Mouse (Mus musculus) liver, embryonic 13.5 days (tissue): Measurements from ENCODE around the gene Olfr680-ps1. TPM values are rescaled to one million over a fixed set of nuclear protein-coding genes. Genes with fewer than 3 reads are reported as not detected.
"Not testable (repeated sequence)": the region's sequence is repeated elsewhere in the genome, so short reads cannot be mapped to it uniquely, and the experiment has no call there.

ENCODE experiments used
- ATAC-seq: fragments of 200-750 bp; cut with Nextera tagmentation; 2 replicates; pipeline ENCODE4 v1.8.0; 2017; ENCODE audit warnings: low read depth, mild to moderate bottlenecking, moderate number of reproducible peaks, moderate library complexity
- DNase-seq: peaks from one replicate; pipeline ENCODE4 v3.0.0; 2022
- H3K27ac ChIP-seq: fragments of 300-500 bp; sonication (generic); 2 replicates; pipeline ENCODE4 v1.5.1; 2015; ENCODE audit warnings: moderate library complexity, mild to moderate bottlenecking, inconsistent platforms
- H3K27me3 ChIP-seq: fragments of 300-500 bp; sonication (generic); 2 replicates; pipeline ENCODE4 v1.6.1; 2015; ENCODE audit warnings: mild to moderate bottlenecking, inconsistent platforms
- H3K36me3 ChIP-seq: fragments of 300-500 bp; sonication (generic); 2 replicates; pipeline ENCODE4 v1.6.1; 2015; ENCODE audit warnings: mild to moderate bottlenecking, inconsistent platforms
- H3K4me1 ChIP-seq: fragments of 300-500 bp; sonication (generic); replicated peaks from 2 replicates; pipeline ENCODE4 v1.6.1; 2015; ENCODE audit warnings: inconsistent platforms
- H3K4me2 ChIP-seq: fragments of 300-500 bp; sonication (generic); 2 replicates; pipeline ENCODE4 v1.6.1; 2015; ENCODE audit warnings: inconsistent platforms, mild to moderate bottlenecking, moderate library complexity
- H3K4me3 ChIP-seq: fragments of 300-500 bp; sonication (generic); replicated peaks from 2 replicates; pipeline ENCODE4 v1.5.1; 2015; ENCODE audit warnings: mild to moderate bottlenecking, inconsistent platforms
- H3K9ac ChIP-seq: fragments of 300-500 bp; sonication (generic); 2 replicates; pipeline ENCODE4 v1.6.1; 2015; ENCODE audit warnings: mild to moderate bottlenecking, inconsistent platforms
- H3K9me3 ChIP-seq: fragments of 300-500 bp; sonication (generic); replicated peaks from 2 replicates; pipeline ENCODE4 v1.6.1; 2016; ENCODE audit warnings: inconsistent platforms
- WGBS: fragments of 180-500 bp; shearing (Covaris S2); methylation state at CpG from one replicate; pipeline ENCODE4 v1.1.7; 2015; ENCODE audit not compliant: insufficient replicate concordance; 5-methylcytosine and 5-hydroxymethylcytosine counted together
- polyA plus RNA-seq: library from polyadenylated mRNA; unstranded; fragments of >200 nt; fragmentation: Nextera tagmentation; extraction: Ambion mirVana; gene quantifications from 2 replicates; pipeline ENCODE4 v1.2.1, GENCODE M21; 2015

Gene Olfr680-ps1
- polyA plus RNA-seq = not detected in 2 replicates

GRCm38 (mm10) chr7:105092717-105093116 is at the start of gene Olfr680-ps1:
Gene Olfr680-ps1, minus strand, starts transcription at chr7:105092817.
- H3K4me1 ChIP-seq, H3K27me3 ChIP-seq, H3K4me3 ChIP-seq, H3K9ac ChIP-seq, H3K4me2 ChIP-seq, ATAC-seq, DNase-seq, H3K27ac ChIP-seq, H3K36me3 ChIP-seq, H3K9me3 ChIP-seq: not testable (repeated sequence)

- Histone ChIP-seq H3K27me3 (no peaks in the 10 kb centered on the region), H3K4me2 (no peak overlapping the region), H3K4me3 (no peak overlapping the region), H3K27ac (no peak overlapping the region), H3K9me3 (no peaks in the 10 kb centered on the region), H3K9ac (no peak overlapping the region), H3K36me3 (no peaks in the 10 kb centered on the region), H3K4me1 (no peaks in the 10 kb centered on the region)
- ATAC-seq (no peak), DNase-seq (no peak)
- 54% methylated on average over 2 of the region's 2 CpGs for WGBS
These were observed 48.7 kb upstream of the Olfr680-ps1 start for GRCm38 (mm10) chr7:105141275-105141674.

- H3K4me3 ChIP-seq = no peak within 1 kb of the TSS
These were observed 23.9 kb upstream of the Olfr680-ps1 start, which contains the start of gene Olfr681 for GRCm38 (mm10) chr7:105116536-105116935. Gene Olfr681, plus strand, starts transcription at chr7:105116836.

GRCm38 (mm10) chr7:105080905-105081304 is 11.7 kb downstream of the Olfr680-ps1 start, which contains the start of gene Olfr679:
Gene Olfr679, plus strand, starts transcription at chr7:105081205.
- no peak within 1 kb of the TSS for H3K4me3 ChIP-seq
- H3K4me1 ChIP-seq = no peaks in the 10 kb centered on the region
- 24% methylated on average over 1 of the region's 1 CpGs for WGBS
- no peak within 1 kb of the TSS for H3K27ac ChIP-seq
- H3K9ac ChIP-seq = no peak within 1 kb of the TSS
- ATAC-seq = no peak
- H3K36me3 ChIP-seq = no peaks in the 10 kb centered on the region
- no peaks in the 10 kb centered on the region for H3K27me3 ChIP-seq
- no peaks in the 10 kb centered on the region for H3K9me3 ChIP-seq
- DNase-seq = no peak
- H3K4me2 ChIP-seq = no peak within 1 kb of the TSS

More at GRCm38 (mm10) chr7:105116536-105116935, 23.9 kb upstream of the Olfr680-ps1 start, which contains the start of gene Olfr681:
- Histone ChIP-seq H3K36me3 (no peaks in the 10 kb centered on the region), H3K9me3 (no peaks in the 10 kb centered on the region), H3K27me3 (no peaks in the 10 kb centered on the region), H3K4me2 (no peak within 1 kb of the TSS), H3K27ac (no peak within 1 kb of the TSS), H3K4me1 (no peaks in the 10 kb centered on the region), H3K9ac (no peak within 1 kb of the TSS)
- DNase-seq (no peak), ATAC-seq (no peak)

GRCm38 (mm10) chr7:105064175-105064574 is 28.4 kb downstream of the Olfr680-ps1 start, which contains the start of gene Olfr678:
Gene Olfr678, plus strand, starts transcription at chr7:105064475.
- DNase-seq = no peak
- no peaks in the 10 kb centered on the region for H3K4me1 ChIP-seq
- no peak within 1 kb of the TSS for H3K4me2 ChIP-seq
- ATAC-seq = no peak
- no peak within 1 kb of the TSS for H3K27ac ChIP-seq
- no peak within 1 kb of the TSS for H3K4me3 ChIP-seq
- no peaks in the 10 kb centered on the region; the same call in 1 of the 2 replicates for H3K9me3 ChIP-seq
- WGBS = 55% methylated on average over 1 of the region's 1 CpGs
- no peaks in the 10 kb centered on the region for H3K36me3 ChIP-seq
- H3K9ac ChIP-seq = no peak within 1 kb of the TSS
- H3K27me3 ChIP-seq = no peaks in the 10 kb centered on the region

GRCm38 (mm10) chr7:105058951-105059350 is 33.7 kb downstream of the Olfr680-ps1 start:
- Histone ChIP-seq H3K4me1 (no peaks in the 10 kb centered on the region), H3K27ac (no peak overlapping the region), H3K36me3 (no peaks in the 10 kb centered on the region), H3K27me3 (no peaks in the 10 kb centered on the region), H3K4me3 (no peak overlapping the region), H3K4me2 (no peak overlapping the region), H3K9me3 (no peaks in the 10 kb centered on the region; the same call in 1 of the 2 replicates), H3K9ac (no peak overlapping the region)
- DNase-seq (no peak), ATAC-seq (no peak)

Other genes starting within 250 kb of the Olfr680-ps1 start
- gene Usp17la, start 235.8 kb downstream of the Olfr680-ps1 start, polyA plus RNA-seq = not detected in 2 replicates
- gene Olfr665, start 214.8 kb downstream of the Olfr680-ps1 start, polyA plus RNA-seq = not detected in 2 replicates
- not detected in 2 replicates for gene Olfr666, start 196.9 kb downstream of the Olfr680-ps1 start, polyA plus RNA-seq
- not detected in 2 replicates for gene Olfr667, start 171.3 kb downstream of the Olfr680-ps1 start, polyA plus RNA-seq
- not detected in 2 replicates for gene Olfr668, start 164.8 kb downstream of the Olfr680-ps1 start, polyA plus RNA-seq
- not detected in 2 replicates for gene Olfr669, start 158.6 kb downstream of the Olfr680-ps1 start, polyA plus RNA-seq
- gene Olfr670, start 130.2 kb downstream of the Olfr680-ps1 start, polyA plus RNA-seq = not detected in 2 replicates
- gene Olfr671, start 113.7 kb downstream of the Olfr680-ps1 start, polyA plus RNA-seq = not detected in 2 replicates
- gene Olfr672, start 90.8 kb downstream of the Olfr680-ps1 start, polyA plus RNA-seq = not detected in 2 replicates
- not detected in 2 replicates for gene Olfr675, start 64.4 kb downstream of the Olfr680-ps1 start, polyA plus RNA-seq
- not detected in 2 replicates for gene Olfr676, start 60.1 kb downstream of the Olfr680-ps1 start, polyA plus RNA-seq
- gene Olfr677, start 41.4 kb downstream of the Olfr680-ps1 start, polyA plus RNA-seq = not detected in 2 replicates
- not detected in 2 replicates for gene Olfr678, start 28.3 kb downstream of the Olfr680-ps1 start, polyA plus RNA-seq
- not detected in 2 replicates for gene Olfr679, start 11.6 kb downstream of the Olfr680-ps1 start, polyA plus RNA-seq
- not detected in 2 replicates for gene Olfr681, start 24.0 kb upstream of the Olfr680-ps1 start, polyA plus RNA-seq
- not detected in 2 replicates for gene Olfr683, start 54.2 kb upstream of the Olfr680-ps1 start, polyA plus RNA-seq
- gene Olfr684, start 70.8 kb upstream of the Olfr680-ps1 start, polyA plus RNA-seq = not detected in 2 replicates
- not detected in 2 replicates for gene Olfr685, start 93.2 kb upstream of the Olfr680-ps1 start, polyA plus RNA-seq
- not detected in 2 replicates for gene Olfr686, start 114.7 kb upstream of the Olfr680-ps1 start, polyA plus RNA-seq
- gene Olfr688, start 195.3 kb upstream of the Olfr680-ps1 start, polyA plus RNA-seq = not detected in 2 replicates
- not detected in 2 replicates for gene Olfr689, start 218.3 kb upstream of the Olfr680-ps1 start, polyA plus RNA-seq
- not detected in 2 replicates for gene Olfr690, start 241.3 kb upstream of the Olfr680-ps1 start, polyA plus RNA-seq
- gene Olfr691, start 249.5 kb upstream of the Olfr680-ps1 start, polyA plus RNA-seq = not detected in 2 replicates